Mouse (Mus musculus) heart, postnatal 25 days (tissue): ENCODE measurements around the gene Dvl2. TPM values are rescaled to one million over a fixed set of nuclear protein-coding genes. Genes with fewer than 3 reads are reported as not detected.

Experiments
- DNase-seq: peaks from one replicate; pipeline ENCODE4 v3.0.0; 2022; ENCODE audit warnings: low spot score
- intact Hi-C: fragments of 180-260 bp; cut with DNase I; formaldehyde crosslinking; loops from one replicate; pipeline ENCODE4 v1.15.1; 2025
- microRNA-seq: library from miRNA; unstranded; fragments of <30 nt; microRNA quantifications from one replicate; pipeline ENCODE4 v1.2.0, GENCODE M21; 2022
- total RNA-seq, 2 experiments: library from RNA; stranded (reverse); gene quantifications; 2 replicates each; pipeline ENCODE4 v1.2.3; 2021

Gene Dvl2
- total RNA-seq, 2 experiments from 2014 or later = 3.9 to 5.2 TPM

- intact Hi-C loops = loop anchor here (10.0 kb wide), 1 partner anchor 265 kb away; no protein-coding TSS in a partner anchor
- DNase-seq = no peak
Measured at GRCm38 (mm10) chr11:70049816-70050215, 49.4 kb downstream of the Dvl2 start.

- intact Hi-C loops = loop anchor here (10.0 kb wide), 1 partner anchor 262 kb away; no protein-coding TSS in a partner anchor
- no peak for DNase-seq
Measured at GRCm38 (mm10) chr11:70053156-70053555, 52.8 kb downstream of the Dvl2 start.

- no peak for DNase-seq
- intact Hi-C loops = loop anchor here (2.0 to 10.0 kb wide), 2 partner anchors 159 to 261 kb away; partner anchors contain the start of gene Slc16a11
Measured at GRCm38 (mm10) chr11:70053898-70054570, 53.6 kb downstream of the Dvl2 start, which contains the start of gene Asgr1. TSS of gene Asgr1 (plus strand) at chr11:70054085.

- intact Hi-C loops = loop anchor here (2.0 to 10.0 kb wide), 2 partner anchors 157 to 259 kb away; partner anchors contain the start of gene Slc16a11
- peak; percentile 39 for DNase-seq
Measured at GRCm38 (mm10) chr11:70055618-70056214, 55.3 kb downstream of the Dvl2 start.

GRCm38 (mm10) chr11:70057805-70058204, 57.4 kb downstream of the Dvl2 start:
- no peak for DNase-seq
- intact Hi-C loops = loop anchor here (10.0 kb wide), 1 partner anchor 257 kb away; no protein-coding TSS in a partner anchor

GRCm38 (mm10) chr11:70059930-70060329, 59.5 kb downstream of the Dvl2 start:
- no peak for DNase-seq
- intact Hi-C loops = loop anchor here (10.0 kb wide), 1 partner anchor 255 kb away; no protein-coding TSS in a partner anchor

Small RNA genes lying within 50 kb of the gene (microRNA-seq; reads per million reads assigned to microRNA genes)
- gene Gm44349 (not detected), gene Mir324 (2,489 reads per million, percentile 87 among the genes with 10 or more reads in this experiment)

Other genes starting within 250 kb of the Dvl2 start
- gene Polr2a, start 242.0 kb upstream of the Dvl2 start, total RNA-seq = 10 to 100 TPM; 28.6 to 30.4 TPM
- not detected for gene Slc35g3, start 238.6 kb upstream of the Dvl2 start, total RNA-seq
- 10 to 100 TPM; 33.3 to 39.6 TPM for gene Zbtb4, start 234.7 kb upstream of the Dvl2 start, total RNA-seq
- gene Chrnb1, start 204.7 kb upstream of the Dvl2 start, total RNA-seq = 1 to 10 TPM; 4.8 to 5.0 TPM
- 1 to 10 TPM; 2.2 to 2.4 TPM for gene Fgf11, start 198.7 kb upstream of the Dvl2 start, total RNA-seq
- under 1 TPM; 0.26 to 0.45 TPM for gene Tmem102, start 195.0 kb upstream of the Dvl2 start, total RNA-seq
- not detected for gene Gm39566, start 185.3 kb upstream of the Dvl2 start, total RNA-seq
- gene Spem2, start 182.1 kb upstream of the Dvl2 start, total RNA-seq = not detected
- not detected for gene Spem1, start 178.4 kb upstream of the Dvl2 start, total RNA-seq
- gene Nlgn2, start 162.8 kb upstream of the Dvl2 start, total RNA-seq = 1 to 10 TPM; 4.4 to 5.4 TPM
- 100 to 1,000 TPM; 186 to 199 TPM for gene Tmem256, start 162.1 kb upstream of the Dvl2 start, total RNA-seq
- 10 to 100 TPM; 24.4 to 24.9 TPM for gene Plscr3, start 154.2 kb upstream of the Dvl2 start, total RNA-seq
- under 1 TPM in 1 of 2 experiments, not detected in 1; 0.14 TPM for gene Tnk1, start 141.9 kb upstream of the Dvl2 start, total RNA-seq
- gene Tmem95, start 122.6 kb upstream of the Dvl2 start, total RNA-seq = not detected
- gene Kctd11, start 119.2 kb upstream of the Dvl2 start, total RNA-seq = 1 to 10 TPM; 2.5 to 3.5 TPM
- 1 to 10 TPM in 1 of 2 experiments, under 1 TPM in 1; 0.88 to 1.1 TPM for gene Acap1, start 105.1 kb upstream of the Dvl2 start, total RNA-seq
- under 1 TPM; 0.17 to 0.23 TPM for gene 2810408A11Rik, start 99.6 kb upstream of the Dvl2 start, total RNA-seq
- 10 to 100 TPM; 44.9 to 46.0 TPM for gene Neurl4, start 99.5 kb upstream of the Dvl2 start, total RNA-seq
- gene Gps2, start 86.7 kb upstream of the Dvl2 start, total RNA-seq = 10 to 100 TPM; 24.1 to 26.7 TPM
- 100 to 1,000 TPM; 427 TPM for gene Eif5a, start 78.6 kb upstream of the Dvl2 start, total RNA-seq
- 10 to 100 TPM; 18.8 to 23.4 TPM for gene Ybx2, start 64.8 kb upstream of the Dvl2 start, total RNA-seq
- 100 to 1,000 TPM; 325 to 365 TPM for gene Slc2a4, start 52.4 kb upstream of the Dvl2 start, total RNA-seq
- not detected for gene Cldn7, start 35.8 kb upstream of the Dvl2 start, total RNA-seq
- 100 to 1,000 TPM; 149 to 180 TPM for gene Ctdnep1, start 19.4 kb upstream of the Dvl2 start, total RNA-seq
- gene Elp5, start 18.1 kb upstream of the Dvl2 start, total RNA-seq = 10 to 100 TPM; 48.3 to 51.5 TPM
- 100 to 1,000 TPM; 274 to 291 TPM for gene Gabarap, start 9.5 kb upstream of the Dvl2 start, total RNA-seq
- 10 to 100 TPM; 22.6 to 25.3 TPM for gene Phf23, start 4.8 kb upstream of the Dvl2 start, total RNA-seq
- 1,000 to 10,000 TPM; 1,206 to 1,290 TPM for gene Acadvl, start 14.8 kb downstream of the Dvl2 start, total RNA-seq
- 1 to 10 TPM; 6.6 to 8.1 TPM for gene Dlg4, start 16.3 kb downstream of the Dvl2 start, total RNA-seq
- gene Asgr1, start 53.5 kb downstream of the Dvl2 start, total RNA-seq = not detected
- not detected for gene Asgr2, start 92.0 kb downstream of the Dvl2 start, total RNA-seq
- 1 to 10 TPM; 4.3 to 4.4 TPM for gene Mgl2, start 129.7 kb downstream of the Dvl2 start, total RNA-seq
- 1 to 10 TPM; 2.0 to 2.3 TPM for gene Clec10a, start 155.6 kb downstream of the Dvl2 start, total RNA-seq
- under 1 TPM in 1 of 2 experiments, not detected in 1; 0.45 TPM for gene Slc16a11, start 212.2 kb downstream of the Dvl2 start, total RNA-seq
- 1 to 10 TPM; 4.2 to 4.8 TPM for gene Slc16a13, start 220.5 kb downstream of the Dvl2 start, total RNA-seq
- 10 to 100 TPM; 20.0 to 22.3 TPM for gene Bcl6b, start 229.2 kb downstream of the Dvl2 start, total RNA-seq
- 10 to 100 TPM; 31.4 to 36.7 TPM for gene 0610010K14Rik, start 237.3 kb downstream of the Dvl2 start, total RNA-seq
- 1 to 10 TPM; 2.1 to 2.3 TPM for gene Gm21988, start 239.2 kb downstream of the Dvl2 start, total RNA-seq
- gene Rnasek, start 239.2 kb downstream of the Dvl2 start, total RNA-seq = 100 to 1,000 TPM in 1 of 2 experiments, 10 to 100 TPM in 1; 87.9 to 103 TPM